Mouse (Mus musculus) forebrain, embryonic 16.5 days (tissue): ENCODE measurements around the gene Pam. TPM values are rescaled to one million over a fixed set of nuclear protein-coding genes. Genes with fewer than 3 reads are reported as not detected.

ENCODE experiments used
- ATAC-seq: fragments of 200-750 bp; cut with Nextera tagmentation; 2 replicates; pipeline ENCODE4 v1.8.0; 2017; ENCODE audit warnings: mild to moderate bottlenecking, moderate library complexity
- H3K27ac ChIP-seq: fragments of 300-500 bp; sonication (generic); 2 replicates; pipeline ENCODE4 v1.5.1; 2014; ENCODE audit warnings: low read length, control low read depth
- H3K27me3 ChIP-seq: fragments of 300-500 bp; sonication (generic); replicated peaks from 2 replicates; pipeline ENCODE4 v1.6.1; 2014; ENCODE audit warnings: low read length; ENCODE audit not compliant: control insufficient read depth, insufficient read depth
- H3K36me3 ChIP-seq: fragments of 300-500 bp; sonication (generic); 2 replicates; pipeline ENCODE4 v1.6.1; 2014; ENCODE audit not compliant: control insufficient read depth, insufficient read depth
- H3K4me1 ChIP-seq: fragments of 300-500 bp; sonication (generic); replicated peaks from 2 replicates; pipeline ENCODE4 v1.6.1; 2014; ENCODE audit warnings: low read length; ENCODE audit not compliant: control insufficient read depth, insufficient read depth
- H3K4me2 ChIP-seq: fragments of 300-500 bp; sonication (generic); 2 replicates; pipeline ENCODE4 v1.6.1; 2014; ENCODE audit warnings: mild to moderate bottlenecking, low read length, control low read depth
- H3K4me3 ChIP-seq: fragments of 300-500 bp; sonication (generic); replicated peaks from 2 replicates; pipeline ENCODE4 v1.5.1; 2014; ENCODE audit warnings: mild to moderate bottlenecking, low read length, control low read depth
- H3K9ac ChIP-seq: fragments of 300-500 bp; sonication (generic); replicated peaks from 2 replicates; pipeline ENCODE4 v1.6.1; 2014; ENCODE audit warnings: low read depth, low read length, control low read depth
- H3K9me3 ChIP-seq: fragments of 300-500 bp; sonication (generic); 2 replicates; pipeline ENCODE4 v1.6.1; 2016; ENCODE audit warnings: low read length; ENCODE audit not compliant: control insufficient read depth
- WGBS: fragments of 180-500 bp; shearing (Covaris S2); extraction: QIAGEN DNeasy Blood & Tissue Kit; methylation state at CpG from one replicate; pipeline ENCODE4 v1.1.7; 2014; 5-methylcytosine and 5-hydroxymethylcytosine counted together
- polyA plus RNA-seq: library from polyadenylated mRNA; unstranded; fragments of >200 nt; fragmentation: Nextera tagmentation; extraction: Ambion mirVana; gene quantifications from 2 replicates; pipeline ENCODE4 v1.2.1, GENCODE M21; 2015

The Pam gene
- polyA plus RNA-seq, 1 experiment from 2014 or later = 45.1 TPM

DNA sequence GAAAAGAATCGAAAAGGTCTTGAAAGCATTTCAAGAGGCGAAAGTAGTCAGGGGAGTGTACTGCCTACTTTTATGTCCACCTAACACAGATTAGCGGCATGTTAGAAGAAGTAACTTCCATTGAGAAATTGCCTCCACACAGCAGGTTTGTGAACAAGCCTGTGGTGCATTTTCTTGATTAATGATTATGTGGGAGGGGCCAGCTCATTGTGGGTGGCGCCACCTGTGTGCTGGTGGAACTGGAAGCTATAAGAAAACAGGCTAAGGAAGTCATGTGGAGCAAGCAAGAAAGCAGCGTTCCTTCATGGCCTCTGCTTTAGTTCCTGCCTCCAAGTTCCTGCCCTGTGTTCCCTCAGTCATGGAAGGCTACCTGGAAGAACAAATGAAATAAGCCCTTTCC is 67.0 kb downstream of the Pam start:
- 91% methylated on average over 5 of the region's 5 CpGs for WGBS

DNA sequence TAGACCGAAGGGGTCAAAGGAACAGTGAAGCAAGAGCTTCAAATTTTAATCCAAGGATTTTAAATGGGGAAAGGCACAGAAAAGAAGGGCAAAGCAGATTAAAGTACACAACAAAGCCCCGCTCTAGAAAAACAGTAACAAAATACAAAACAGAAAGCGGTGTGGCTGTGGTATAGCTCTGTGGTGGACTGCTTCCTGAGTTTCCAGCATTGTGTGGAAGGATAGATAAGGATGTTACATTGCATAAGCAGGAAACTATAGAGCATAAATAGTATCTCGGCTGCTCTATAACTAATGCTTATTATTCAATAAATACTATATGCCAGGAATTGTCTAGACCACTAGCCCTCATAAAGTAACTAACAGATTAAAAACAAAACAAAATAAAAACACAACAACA is 67.5 kb downstream of the Pam start:
- ATAC-seq = no peak
- WGBS = 91% methylated on average over 4 of the region's 4 CpGs
- no peaks in the 10 kb centered on the region for H3K27me3 ChIP-seq

More for the DNA sequence above, 67.0 kb downstream of the Pam start:
- no peak for ATAC-seq
- Histone ChIP-seq H3K4me2 (no peak overlapping the region), H3K36me3 (no peaks in the 10 kb centered on the region), H3K9me3 (no peaks in the 10 kb centered on the region), H3K4me1 (no peaks in the 10 kb centered on the region), H3K27ac (no peak overlapping the region), H3K27me3 (no peaks in the 10 kb centered on the region), H3K9ac (no peak overlapping the region), H3K4me3 (no peak overlapping the region)

DNA sequence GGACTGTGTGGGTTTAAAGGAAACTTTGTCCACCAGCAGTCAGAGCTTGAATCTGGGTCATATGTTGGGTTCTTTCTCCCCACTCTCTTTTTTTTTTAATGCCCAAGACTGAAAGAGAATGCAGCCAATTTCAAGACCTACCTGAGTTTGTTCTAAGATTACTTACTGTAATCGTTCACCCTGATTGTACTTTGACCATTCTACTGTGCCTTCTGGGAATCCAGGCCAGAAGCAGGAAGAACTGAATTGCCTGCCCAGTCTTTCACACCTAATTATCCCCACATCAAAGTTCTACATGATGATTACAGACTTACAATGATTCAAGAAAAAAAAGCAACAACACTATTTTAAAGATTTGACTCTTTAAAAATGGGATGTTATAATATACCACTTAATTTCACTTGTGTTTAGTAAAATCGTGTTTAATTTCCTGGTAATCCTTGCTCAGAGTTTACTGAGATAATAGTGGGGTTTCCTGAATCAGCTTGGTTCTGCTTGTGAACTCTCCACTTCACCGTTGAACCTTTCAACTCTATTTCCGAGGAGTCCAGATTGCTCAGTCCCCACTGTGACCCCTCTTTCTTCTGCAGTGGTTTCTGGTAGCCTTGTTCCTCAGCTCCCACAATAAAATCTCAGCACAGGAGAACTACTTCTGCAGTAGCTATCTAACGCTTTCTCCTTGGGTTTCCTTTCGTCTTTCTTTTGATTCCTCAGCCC is 69.4 kb downstream of the Pam start:
- Histone ChIP-seq H3K36me3 (no peaks in the 10 kb centered on the region), H3K9ac (no peak overlapping the region), H3K27me3 (no peaks in the 10 kb centered on the region), H3K27ac (no peak overlapping the region), H3K4me1 (no peaks in the 10 kb centered on the region), H3K4me2 (no peak overlapping the region), H3K4me3 (no peak overlapping the region), H3K9me3 (no peaks in the 10 kb centered on the region)
- no peak for ATAC-seq
- WGBS = 85% methylated on average over 6 of the region's 6 CpGs

More for the DNA sequence above, 67.5 kb downstream of the Pam start:
- no peak overlapping the region for H3K4me2 ChIP-seq
- H3K9ac ChIP-seq = no peak overlapping the region
- no peaks in the 10 kb centered on the region for H3K9me3 ChIP-seq
- H3K4me1 ChIP-seq = no peaks in the 10 kb centered on the region
- H3K36me3 ChIP-seq = no peaks in the 10 kb centered on the region
- H3K4me3 ChIP-seq = no peak overlapping the region
- H3K27ac ChIP-seq = no peak overlapping the region

DNA sequence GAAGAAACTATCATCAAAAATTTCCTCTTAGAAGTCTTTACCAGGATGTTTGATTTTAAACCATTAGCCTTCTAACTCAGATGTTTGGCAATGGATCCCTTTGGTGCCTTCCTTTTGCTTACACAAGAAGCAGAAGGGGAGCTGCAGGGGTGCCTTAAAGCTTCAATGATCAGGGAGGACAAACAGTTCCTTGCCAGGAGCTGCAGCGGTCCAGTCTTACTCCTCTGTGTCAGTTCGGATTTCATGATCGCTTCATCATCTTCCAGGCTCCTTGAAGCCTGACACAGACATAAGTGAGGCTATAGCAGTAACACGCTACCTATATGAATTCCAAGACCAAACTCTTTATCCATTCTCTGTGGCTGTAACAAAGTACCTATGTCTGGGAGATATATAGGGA is 71.6 kb downstream of the Pam start:
- no peaks in the 10 kb centered on the region for H3K9me3 ChIP-seq
- no peak overlapping the region for H3K4me2 ChIP-seq
- H3K27me3 ChIP-seq = no peaks in the 10 kb centered on the region
- H3K4me1 ChIP-seq = no peaks in the 10 kb centered on the region
- H3K36me3 ChIP-seq = no peaks in the 10 kb centered on the region
- no peak overlapping the region for H3K4me3 ChIP-seq
- 93% methylated on average over 4 of the region's 4 CpGs for WGBS
- no peak for ATAC-seq
- no peak overlapping the region for H3K27ac ChIP-seq
- no peak overlapping the region for H3K9ac ChIP-seq

DNA sequence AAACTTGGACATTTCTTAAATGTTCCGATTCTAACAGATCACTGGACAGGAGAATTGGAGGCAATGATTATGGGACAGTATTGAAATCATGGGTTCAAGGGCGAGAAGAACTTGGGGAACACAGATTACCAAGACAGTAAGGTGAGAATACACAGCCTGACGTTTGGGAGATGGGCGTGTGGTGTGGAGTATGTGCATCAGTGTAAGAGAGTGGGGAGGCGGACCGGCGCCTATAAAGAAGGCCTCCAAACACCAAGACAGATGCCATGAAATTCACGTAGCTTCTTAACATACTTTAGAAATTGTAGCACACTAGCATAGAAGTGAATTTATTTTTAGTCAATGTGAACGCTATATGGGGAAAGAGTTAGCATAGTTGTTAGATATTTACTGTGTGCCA is 76.5 kb downstream of the Pam start:
- peaks cover 3% of the 10 kb centered on the region for H3K4me1 ChIP-seq
- 88% methylated on average over 9 of the region's 9 CpGs for WGBS
- H3K36me3 ChIP-seq = no peaks in the 10 kb centered on the region
- ATAC-seq = no peak
- no peaks in the 10 kb centered on the region for H3K9me3 ChIP-seq
- H3K27me3 ChIP-seq = no peaks in the 10 kb centered on the region
- H3K4me2 ChIP-seq = no peak overlapping the region
- H3K9ac ChIP-seq = no peak overlapping the region
- H3K27ac ChIP-seq = no peak overlapping the region
- H3K4me3 ChIP-seq = no peak overlapping the region

DNA sequence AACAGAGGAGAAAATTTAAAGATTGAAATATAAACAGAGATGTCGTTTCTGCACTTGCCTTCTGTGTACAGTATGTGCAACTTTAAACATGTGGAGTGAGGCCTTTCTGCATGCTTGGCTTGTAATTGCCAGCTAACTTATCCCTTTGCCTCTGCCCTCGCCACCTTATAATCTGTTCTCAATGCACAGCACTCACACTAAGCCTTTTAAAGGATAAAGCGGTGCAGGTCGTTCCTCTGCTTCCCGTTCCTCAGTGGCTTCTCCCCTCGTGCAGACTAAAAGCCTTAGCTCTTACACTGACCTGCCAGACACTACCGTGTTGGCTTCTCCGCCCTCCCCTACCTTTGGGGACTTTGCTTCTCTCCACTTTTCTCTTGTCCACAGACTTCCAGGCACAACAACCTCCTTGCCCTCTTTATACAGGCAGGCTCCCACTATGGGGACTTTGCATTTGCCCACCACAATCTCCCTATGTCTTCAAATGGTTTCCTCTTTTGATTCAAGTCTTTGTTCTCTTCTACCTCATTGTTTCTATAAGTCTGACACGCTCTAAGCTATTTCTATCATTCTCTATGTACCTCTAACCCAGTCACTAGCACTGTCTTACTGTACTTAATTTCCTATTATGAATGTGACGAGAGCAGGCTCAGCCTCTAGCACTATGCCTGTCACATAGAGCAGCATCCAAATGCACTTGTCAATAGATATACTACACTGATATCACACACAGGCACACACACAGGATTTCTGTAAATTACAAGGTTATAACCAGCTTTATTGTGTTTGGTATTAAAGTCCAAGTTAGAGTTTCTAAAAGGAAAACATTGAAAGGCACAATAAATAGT is 79.2 kb downstream of the Pam start:
- ATAC-seq = no peak
- H3K4me1 ChIP-seq = peaks cover 3% of the 10 kb centered on the region
- H3K4me3 ChIP-seq = no peak overlapping the region
- no peaks in the 10 kb centered on the region for H3K27me3 ChIP-seq
- 0 out of 2 replicates have a peak overlapping the region, but pooled peaks have one; percentile 23 for H3K9ac ChIP-seq
- no peak overlapping the region for H3K27ac ChIP-seq
- no peak overlapping the region for H3K4me2 ChIP-seq
- no peaks in the 10 kb centered on the region for H3K36me3 ChIP-seq
- H3K9me3 ChIP-seq = no peaks in the 10 kb centered on the region
- 23% methylated on average over 10 of the region's 10 CpGs for WGBS

DNA sequence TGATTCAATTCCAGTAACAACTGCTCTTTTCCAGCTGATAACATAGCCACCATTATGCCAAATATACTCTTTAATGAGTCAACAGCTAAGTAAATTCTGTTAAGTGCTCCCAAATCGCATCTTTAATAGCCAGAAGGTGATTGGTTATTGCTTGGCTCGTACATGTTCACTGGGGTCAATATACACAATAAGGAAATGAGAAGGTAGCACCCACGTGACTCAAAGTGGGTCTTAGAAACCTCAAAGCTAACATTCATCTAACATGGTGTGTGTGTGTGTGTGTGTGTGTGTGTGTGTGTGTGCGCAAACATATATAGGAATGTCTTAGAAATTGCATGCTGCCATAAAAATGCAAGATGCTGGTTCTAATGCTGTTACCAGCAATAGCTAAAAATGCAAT is 79.9 kb downstream of the Pam start:
- Histone ChIP-seq H3K4me1 (peaks cover 3% of the 10 kb centered on the region), H3K36me3 (no peaks in the 10 kb centered on the region), H3K27me3 (no peaks in the 10 kb centered on the region), H3K27ac (no peak overlapping the region), H3K9ac (no peak overlapping the region), H3K4me3 (no peak overlapping the region), H3K9me3 (no peaks in the 10 kb centered on the region), H3K4me2 (no peak overlapping the region)
- 76% methylated on average over 4 of the region's 4 CpGs for WGBS
- no peak for ATAC-seq

DNA sequence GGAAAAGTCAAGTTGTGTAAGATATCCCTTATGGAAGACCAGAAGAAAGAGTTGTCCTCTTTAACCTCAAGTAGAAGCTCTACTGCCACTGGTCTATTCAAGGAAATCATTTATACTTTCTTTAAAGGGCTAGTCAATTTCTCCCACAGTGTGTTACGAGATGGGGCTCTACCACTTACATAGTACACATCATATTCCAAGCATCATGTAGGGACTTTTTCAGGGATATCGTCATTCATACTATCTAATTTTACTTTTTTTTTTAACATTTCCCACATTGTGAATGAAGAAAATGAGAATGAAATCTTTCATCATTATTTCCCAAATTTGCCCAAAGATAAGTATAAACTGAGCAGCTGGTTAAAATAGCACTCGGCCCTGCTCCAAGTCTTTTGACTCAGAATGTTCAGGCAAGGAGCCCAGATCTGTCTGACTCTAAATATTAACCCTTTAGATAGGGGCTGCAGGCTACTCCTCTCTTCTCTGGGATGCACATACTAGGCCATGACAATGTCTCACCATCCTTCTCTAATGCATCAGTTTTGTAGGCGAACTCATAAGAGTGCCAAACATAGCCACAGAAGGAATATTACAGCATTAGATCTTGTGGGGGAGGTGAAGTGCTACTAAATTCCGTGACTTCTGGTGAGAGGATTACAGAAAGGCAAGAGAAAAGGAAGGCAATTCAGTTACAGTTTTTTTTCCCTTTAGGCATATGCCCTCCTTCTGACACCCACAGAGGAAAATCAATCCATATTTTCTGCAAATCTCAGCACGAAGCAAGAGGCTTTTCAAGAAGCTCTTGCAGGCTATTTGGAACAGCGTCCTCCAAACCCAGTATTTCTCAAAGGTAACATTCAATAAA is 92.7 kb downstream of the Pam start:
- Histone ChIP-seq H3K4me2 (peak overlapping the region; percentile 25; the same call in 1 of the 2 replicates), H3K27me3 (no peaks in the 10 kb centered on the region)

DNA sequence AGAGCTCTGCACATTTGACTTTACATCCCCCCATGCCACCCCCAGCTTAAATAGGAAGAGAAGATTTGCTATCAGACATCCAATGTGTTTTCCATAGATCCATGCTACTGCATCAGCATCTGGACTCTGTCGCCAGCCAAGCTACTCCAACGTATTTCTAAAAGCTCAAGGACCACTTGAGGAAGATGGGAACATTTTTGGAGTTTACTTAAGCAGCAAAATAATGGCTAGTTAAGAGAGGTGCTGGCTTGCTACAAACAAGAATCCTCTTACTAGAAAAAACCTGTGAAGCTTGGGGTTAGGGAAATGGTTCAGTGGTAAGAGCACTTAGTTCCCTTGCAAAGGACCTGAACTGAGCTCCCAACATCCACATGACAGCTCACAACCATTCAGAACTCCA is 96.0 kb downstream of the Pam start:
- Histone ChIP-seq H3K27ac (no peak overlapping the region), H3K4me1 (peaks cover 9% of the 10 kb centered on the region), H3K9me3 (no peaks in the 10 kb centered on the region), H3K9ac (no peak overlapping the region), H3K27me3 (no peaks in the 10 kb centered on the region), H3K4me3 (no peak overlapping the region), H3K4me2 (no peak overlapping the region), H3K36me3 (no peaks in the 10 kb centered on the region)
- WGBS = 71% methylated on average over 2 of the region's 2 CpGs
- no peak for ATAC-seq

More for the DNA sequence above, 92.7 kb downstream of the Pam start:
- Histone ChIP-seq H3K4me3 (no peak overlapping the region), H3K27ac (peak overlapping the region; percentile 86), H3K9ac (no peak overlapping the region), H3K36me3 (no peaks in the 10 kb centered on the region), H3K4me1 (peaks cover 9% of the 10 kb centered on the region), H3K9me3 (no peaks in the 10 kb centered on the region)
- 38% methylated on average over 7 of the region's 7 CpGs for WGBS
- peak; percentile 89 for ATAC-seq
